Mouse (Mus musculus) forebrain, embryonic 14.5 days (tissue): ENCODE data around the gene Hint2. TPM values are rescaled to one million over a fixed set of nuclear protein-coding genes. Genes with fewer than 3 reads are reported as not detected.

ENCODE experiments used
- microRNA-seq: library from miRNA; unstranded; fragments of <30 nt; microRNA quantifications from one replicate; pipeline ENCODE4, GENCODE M21; 2016
- polyA plus RNA-seq: library from polyadenylated mRNA; unstranded; fragments of >200 nt; fragmentation: Nextera tagmentation; extraction: Ambion mirVana; gene quantifications from 2 replicates; pipeline ENCODE4 v1.2.1, GENCODE M21; 2014

The Hint2 gene
- polyA plus RNA-seq, 1 experiment from 2014 or later: 82.7 TPM

Small RNAs within 50 kb of the gene (microRNA-seq; reads per million reads assigned to microRNA genes)
- not detected for gene Gm25262

Other genes with a start within 250 kb of the Hint2 start
- 0.29 and 0.73 TPM in 2 replicates for gene Fam166b, start 227.3 kb downstream of the Hint2 start, polyA plus RNA-seq
- 10.2 and 12.1 TPM in 2 replicates for gene Tesk1, start 214.5 kb downstream of the Hint2 start, polyA plus RNA-seq
- gene Cd72, start 201.8 kb downstream of the Hint2 start, polyA plus RNA-seq: 6.7 and 8.8 TPM in 2 replicates
- not detected in 2 replicates for gene Sit1, start 172.7 kb downstream of the Hint2 start, polyA plus RNA-seq
- gene Ccdc107, start 163.6 kb downstream of the Hint2 start, polyA plus RNA-seq: 68.7 and 69.1 TPM in 2 replicates
- gene Arhgef39, start 156.8 kb downstream of the Hint2 start, polyA plus RNA-seq: 14.0 and 15.9 TPM in 2 replicates
- 0.22 TPM in 1 of 2 replicates, not detected in the other for gene Car9, start 149.5 kb downstream of the Hint2 start, polyA plus RNA-seq
- gene Tpm2, start 132.7 kb downstream of the Hint2 start, polyA plus RNA-seq: 10.7 and 13.4 TPM in 2 replicates
- gene Creb3, start 94.1 kb downstream of the Hint2 start, polyA plus RNA-seq: 88.3 and 88.4 TPM in 2 replicates
- gene Tln1, start 93.8 kb downstream of the Hint2 start, polyA plus RNA-seq: 50.1 and 50.4 TPM in 2 replicates
- 10.4 and 22.2 TPM in 2 replicates for gene Rgp1, start 77.8 kb downstream of the Hint2 start, polyA plus RNA-seq
- gene Gba2, start 77.6 kb downstream of the Hint2 start, polyA plus RNA-seq: 39.2 and 42.3 TPM in 2 replicates
- 0.37 TPM in 1 of 2 replicates, not detected in the other for gene Msmp, start 72.0 kb downstream of the Hint2 start, polyA plus RNA-seq
- gene Npr2, start 24.5 kb downstream of the Hint2 start, polyA plus RNA-seq: 10.7 and 11.2 TPM in 2 replicates
- 4.2 and 5.7 TPM in 2 replicates for gene Spag8, start 2.9 kb downstream of the Hint2 start, polyA plus RNA-seq
- gene Tmem8b, start 12.5 kb upstream of the Hint2 start, polyA plus RNA-seq: 5.6 and 7.3 TPM in 2 replicates
- 2.1 and 2.2 TPM in 2 replicates for gene Fam221b, start 12.7 kb upstream of the Hint2 start, polyA plus RNA-seq
- gene Olfr70, start 44.3 kb upstream of the Hint2 start, polyA plus RNA-seq: not detected in 2 replicates
- not detected in 2 replicates for gene Olfr71, start 53.8 kb upstream of the Hint2 start, polyA plus RNA-seq
- gene Hrct1, start 70.7 kb upstream of the Hint2 start, polyA plus RNA-seq: 0.36 and 0.45 TPM in 2 replicates
- 0.06 TPM in 1 of 2 replicates, not detected in the other for gene Spaar, start 73.6 kb upstream of the Hint2 start, polyA plus RNA-seq
- not detected in 2 replicates for gene Olfr159, start 114.5 kb upstream of the Hint2 start, polyA plus RNA-seq
- gene Olfr156, start 167.4 kb upstream of the Hint2 start, polyA plus RNA-seq: not detected in 2 replicates
- gene Olfr157, start 183.7 kb upstream of the Hint2 start, polyA plus RNA-seq: not detected in 2 replicates
- not detected in 2 replicates for gene Olfr155, start 195.1 kb upstream of the Hint2 start, polyA plus RNA-seq
- 4.7 and 5.8 TPM in 2 replicates for gene Reck, start 219.1 kb upstream of the Hint2 start, polyA plus RNA-seq